Mouse (Mus musculus): ENCODE results near the gene Mmel1. TPM values are rescaled to one million over a fixed set of nuclear protein-coding genes. Genes with fewer than 3 reads are reported as not detected.

The Mmel1 gene
- total RNA-seq, 4 experiments from 2014 or later: 0.31 to 4.6 (median 1.5) TPM

DNA sequence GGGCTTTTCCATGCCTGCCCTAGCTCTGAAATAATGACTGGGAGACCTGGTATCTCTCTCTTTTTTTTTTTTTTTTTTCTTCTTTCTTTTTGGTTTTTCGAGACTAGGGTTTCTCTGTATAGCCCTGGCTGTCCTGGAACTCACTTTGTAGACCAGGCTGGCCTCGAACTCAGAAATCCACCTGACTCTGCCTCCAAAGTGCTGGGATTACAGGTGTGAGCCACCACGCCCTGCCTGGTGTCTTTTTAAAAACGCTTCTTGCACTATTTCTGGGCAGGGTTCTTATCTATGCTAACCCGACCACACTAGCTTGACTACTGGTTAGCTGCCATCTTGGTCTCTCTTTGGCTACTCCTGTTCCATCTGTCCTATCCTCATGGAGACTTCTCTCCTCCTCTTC is 39.1 kb downstream of the Mmel1 start:
- no peak for DNase-seq

DNA sequence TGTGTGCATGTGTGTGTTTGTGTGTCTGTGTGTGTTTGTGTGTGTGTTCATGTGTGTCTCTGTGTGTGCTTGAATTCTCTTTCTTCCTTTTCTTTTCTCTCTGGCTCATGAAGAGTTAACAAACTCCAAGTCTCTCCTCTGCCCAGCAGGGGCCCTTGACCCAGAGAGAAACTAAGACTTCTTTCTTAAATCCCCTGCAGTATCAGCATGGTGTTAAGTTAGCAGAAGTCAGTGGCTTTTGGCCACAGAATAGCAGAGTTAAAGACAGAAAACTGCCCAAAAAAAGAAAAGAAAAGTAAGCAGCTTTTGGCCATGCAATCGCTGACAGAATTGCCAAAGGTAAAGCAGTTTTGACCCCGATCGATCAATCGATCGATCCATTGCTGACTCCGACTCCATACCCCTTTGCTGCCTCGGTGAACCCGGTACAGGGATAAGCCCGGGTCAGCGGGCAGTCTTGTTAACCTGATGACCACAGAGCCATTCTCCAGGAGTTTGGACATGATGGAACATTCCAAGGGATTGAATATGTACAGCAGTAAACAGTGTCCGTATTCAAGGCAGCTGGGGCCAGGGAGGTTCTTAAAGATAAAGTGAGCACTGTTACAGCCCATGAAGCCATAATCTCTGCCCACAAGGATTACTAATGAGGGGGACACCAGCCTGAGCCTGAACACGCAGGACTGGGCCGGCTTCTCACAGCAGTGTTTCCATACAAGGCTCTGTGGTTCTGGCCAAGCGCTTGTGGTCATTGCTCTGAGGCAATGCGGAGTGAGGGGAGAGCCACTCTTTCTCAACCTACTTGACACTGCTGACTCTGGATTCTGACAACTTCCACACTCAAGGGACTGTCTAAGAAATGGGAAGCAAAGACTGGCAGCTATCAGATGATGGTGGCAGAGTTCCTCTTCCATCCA is 41.5 kb downstream of the Mmel1 start:
- DNase-seq: no peak

DNA sequence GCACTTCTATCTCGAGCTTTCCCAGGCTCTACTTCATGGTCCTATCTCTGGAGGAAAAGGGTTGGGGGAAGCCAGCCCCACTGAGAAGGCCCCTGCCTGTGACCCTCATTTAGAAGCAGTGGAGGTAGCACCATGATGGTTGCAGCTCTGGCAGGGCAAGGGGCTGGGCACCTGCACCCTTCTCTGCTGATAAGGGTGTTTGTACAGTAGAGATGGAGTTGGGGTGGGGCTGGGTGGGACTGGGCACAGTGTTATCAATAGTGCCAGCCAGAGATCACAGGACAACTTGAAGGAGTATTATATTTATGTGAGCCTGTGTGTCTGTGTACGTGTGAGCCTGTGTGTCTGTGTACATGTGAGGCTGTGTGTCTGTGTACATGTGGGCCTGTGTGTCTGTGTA is 42.3 kb downstream of the Mmel1 start:
- no peak for DNase-seq

DNA sequence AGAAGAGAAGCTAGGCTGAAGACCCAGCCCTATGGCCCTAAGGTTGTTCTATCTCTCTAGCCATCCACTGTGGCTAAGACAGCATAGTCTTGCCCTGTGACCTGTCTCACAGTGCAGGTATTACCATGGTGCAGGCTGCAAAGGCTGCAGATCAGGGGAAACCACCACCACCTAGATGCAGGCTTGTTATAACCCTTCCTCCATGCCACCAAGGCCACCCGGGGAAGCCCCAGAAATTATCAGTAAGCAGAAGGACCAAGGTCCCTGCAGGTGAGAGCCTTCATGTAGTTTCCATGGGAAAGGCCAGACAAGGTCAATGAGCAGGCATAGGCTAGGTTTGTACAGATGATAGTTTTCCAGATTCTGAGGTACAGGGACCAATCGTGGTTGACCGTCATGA is 44.5 kb downstream of the Mmel1 start:
- no peak for DNase-seq

DNA sequence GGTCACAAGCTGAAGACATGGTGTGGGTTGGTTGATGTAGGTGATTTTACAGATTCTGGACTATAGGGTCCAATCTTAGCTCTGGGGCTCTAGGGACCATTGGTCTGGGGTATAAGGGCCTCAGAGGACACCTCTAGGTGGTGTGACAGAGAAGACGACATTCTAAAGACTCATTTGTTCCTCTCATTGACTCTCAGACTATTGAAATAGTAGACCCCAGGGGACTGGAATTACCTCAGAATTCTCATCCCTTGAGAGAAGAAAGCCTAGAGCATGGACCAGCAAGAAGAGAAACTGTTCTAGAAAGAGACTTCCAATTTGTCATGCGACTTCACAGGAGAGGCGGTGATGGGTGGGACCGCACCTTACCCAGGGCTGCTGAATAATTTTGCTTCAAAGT is 44.9 kb downstream of the Mmel1 start:
- no peak for DNase-seq

DNA sequence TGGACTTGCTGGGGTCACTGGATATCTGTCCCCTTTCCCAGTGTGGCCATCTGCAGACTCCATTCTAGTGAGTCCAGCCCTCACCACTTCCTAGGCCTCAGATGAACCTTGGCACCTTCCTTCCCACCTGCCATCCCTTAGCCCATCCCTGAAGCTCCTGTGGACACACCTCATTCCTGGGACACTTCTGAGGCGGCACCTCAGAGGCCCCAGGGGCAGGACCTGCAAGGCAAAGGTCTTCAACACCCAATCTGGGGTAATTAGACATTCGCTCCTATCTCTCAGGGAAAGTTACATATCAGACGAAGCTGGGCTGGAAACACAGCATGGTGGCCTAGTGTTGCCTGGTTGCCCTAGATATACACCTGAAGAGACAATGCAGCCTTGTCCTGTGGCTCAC is 45.3 kb downstream of the Mmel1 start:
- DNase-seq: no peak

DNA sequence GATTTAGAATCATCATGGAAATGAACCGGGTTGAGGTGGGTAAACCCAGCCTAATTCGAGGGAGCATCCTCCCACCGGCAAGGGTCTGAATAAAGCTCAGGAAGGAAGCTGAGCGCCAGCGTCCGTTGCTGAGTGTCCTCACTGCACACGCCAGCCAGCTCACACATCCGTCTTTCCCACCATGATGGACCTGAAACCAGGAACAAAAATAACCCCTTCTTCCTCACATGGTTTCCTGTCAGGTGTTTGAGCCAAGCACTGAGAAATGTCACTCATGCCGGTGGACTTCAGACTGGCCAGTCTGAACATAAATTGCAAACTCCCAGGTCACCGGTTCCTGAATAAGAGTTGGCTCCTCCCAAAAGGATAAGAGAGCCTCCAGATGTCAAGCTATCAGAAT is 45.9 kb downstream of the Mmel1 start:
- DNase-seq: no peak

DNA sequence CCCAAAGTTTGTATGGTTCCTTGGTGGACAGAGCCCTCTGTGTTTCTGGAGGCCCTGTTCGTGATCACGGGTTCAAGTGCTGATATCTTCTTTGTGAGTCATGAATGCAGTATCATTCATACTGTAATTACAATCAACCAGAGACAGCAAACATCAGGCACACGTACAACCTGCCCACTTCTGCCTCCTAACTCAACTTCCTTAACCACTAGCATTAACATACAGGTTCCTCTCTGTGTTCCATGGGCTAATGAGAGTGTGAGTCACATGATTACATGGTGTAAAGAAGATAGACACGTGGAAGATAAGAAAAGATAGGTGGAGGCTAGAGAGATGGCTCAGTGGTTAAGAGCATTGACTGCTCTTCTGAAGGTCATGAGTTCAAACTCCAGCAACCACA is 47.3 kb downstream of the Mmel1 start:
- no peak for DNase-seq

DNA sequence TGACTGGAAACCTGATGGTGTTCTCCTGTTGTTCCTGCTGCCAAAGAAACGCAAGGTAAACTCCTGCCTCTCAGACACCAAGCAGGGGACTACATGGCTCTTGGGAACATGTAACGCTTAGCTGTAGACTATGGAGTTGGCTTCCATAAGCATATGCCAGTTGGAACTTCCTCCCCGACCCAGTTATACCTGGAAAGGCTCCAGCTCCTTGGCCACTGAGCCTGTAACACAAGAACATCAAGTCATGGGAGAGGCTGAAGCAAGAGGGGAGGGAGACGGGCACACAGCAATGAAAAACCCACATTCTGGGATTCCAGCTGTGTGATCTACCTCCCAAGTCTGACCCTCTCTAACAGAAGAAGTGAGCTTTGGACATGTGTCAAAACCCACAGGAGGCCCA is 52.9 kb downstream of the Mmel1 start:
- DNase-seq: no peak

DNA sequence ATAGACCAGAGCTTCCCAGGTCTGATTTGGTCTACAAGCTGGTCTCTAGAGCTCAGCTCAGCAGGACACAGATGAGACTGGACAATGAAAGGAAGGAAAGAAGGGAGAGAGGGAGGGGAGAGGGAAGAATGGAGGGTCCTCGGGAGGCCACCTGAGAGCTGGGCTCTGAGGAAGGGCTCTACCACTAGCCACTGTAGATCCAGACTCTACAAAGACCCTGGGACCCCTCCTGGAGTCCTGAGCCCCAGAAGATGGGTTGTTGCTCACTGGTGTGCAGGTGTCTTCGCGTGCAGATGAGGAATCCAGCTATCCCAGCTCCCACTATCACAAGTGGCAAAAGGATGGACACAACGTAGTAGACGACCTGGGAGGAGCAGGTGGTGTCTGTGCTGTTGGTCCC is 53.5 kb downstream of the Mmel1 start:
- DNase-seq: no peak

DNA sequence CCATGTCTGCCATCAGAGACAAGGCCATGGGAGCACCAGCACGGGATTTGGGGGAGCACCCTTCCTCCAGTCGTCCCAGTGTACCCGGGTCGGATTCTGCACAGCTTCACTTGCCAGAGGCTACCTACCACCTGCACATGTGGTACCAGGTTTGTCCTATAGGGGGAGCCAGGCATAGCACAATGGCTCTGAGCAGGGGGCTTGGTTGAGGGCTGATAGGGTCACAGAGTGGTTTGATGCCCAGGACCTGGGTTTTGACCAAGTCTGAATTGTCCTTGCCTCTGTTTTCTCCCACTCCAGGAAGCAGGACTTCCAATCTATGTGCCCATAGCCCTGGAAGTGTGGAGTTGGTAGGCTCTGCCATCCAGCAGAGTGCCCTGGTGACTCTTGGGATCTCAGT is 56.0 kb downstream of the Mmel1 start:
- no peak for DNase-seq

DNA sequence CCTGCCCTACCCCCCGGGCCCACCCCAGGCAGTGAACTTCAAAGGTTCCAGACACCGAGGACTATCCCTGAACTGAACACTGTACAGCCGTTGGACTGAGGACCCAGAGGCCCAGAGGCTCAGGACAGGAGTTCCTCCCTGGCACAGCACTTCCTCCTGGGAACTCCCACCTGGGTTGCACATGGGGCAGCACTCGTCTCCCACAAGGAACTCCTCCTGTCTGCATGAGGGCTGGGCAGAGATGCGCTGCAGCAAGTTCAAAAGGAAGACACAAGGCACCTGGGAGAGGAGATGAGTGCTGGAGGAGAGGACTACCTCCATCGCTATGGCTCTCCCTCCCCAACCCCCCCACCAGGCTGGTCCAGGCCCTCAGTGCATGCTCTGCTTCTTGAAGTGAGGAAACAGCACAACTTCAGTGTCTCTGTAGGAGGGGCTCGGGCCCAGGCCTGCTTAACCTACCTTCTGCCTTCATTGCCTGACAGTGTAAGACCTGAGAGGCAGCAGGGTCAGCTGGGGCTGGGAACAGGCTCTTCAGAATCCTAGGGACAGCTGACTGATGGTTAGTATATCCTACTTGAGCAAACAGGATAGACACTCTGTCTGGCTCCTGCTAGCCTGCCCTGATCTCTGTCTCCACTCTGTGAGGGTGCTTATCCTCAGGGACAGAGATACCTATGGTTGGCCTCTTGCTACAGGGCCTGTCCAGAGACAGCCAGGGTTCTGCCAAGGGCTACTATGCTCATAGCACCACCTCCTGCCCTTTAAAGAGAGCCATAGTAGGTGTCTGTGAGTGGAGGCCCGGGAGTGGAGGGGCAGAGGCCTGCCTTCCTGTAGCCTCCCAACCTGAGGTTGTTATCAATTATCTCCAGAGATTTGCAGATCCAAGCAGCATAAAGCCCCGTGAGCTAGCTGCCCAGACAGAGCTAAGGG is 57.8 kb downstream of the Mmel1 start:
- DNase-seq: no peak

DNA sequence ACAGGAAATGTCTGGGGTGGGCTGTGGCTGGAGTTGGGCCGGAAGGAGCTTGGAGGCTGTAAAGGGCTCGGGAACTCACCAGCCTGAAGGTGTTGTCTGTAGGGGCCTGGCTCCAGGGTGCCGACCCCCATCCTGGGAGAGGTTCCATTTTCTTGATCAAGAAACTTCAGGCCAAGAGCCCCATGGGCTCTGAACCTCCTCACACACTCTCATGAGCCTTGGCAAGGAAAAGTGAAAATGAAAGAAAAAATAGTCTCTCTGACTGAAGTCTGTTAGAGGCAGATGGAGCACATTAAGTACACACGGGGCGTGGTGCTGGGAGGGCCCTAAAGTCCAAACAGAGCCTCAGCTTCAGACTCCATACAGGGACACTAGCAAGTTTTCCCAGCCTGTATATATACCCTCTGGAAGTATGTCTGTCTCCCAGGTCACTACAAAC is 58.5 kb downstream of the Mmel1 start:
- DNase-seq: no peak

DNA sequence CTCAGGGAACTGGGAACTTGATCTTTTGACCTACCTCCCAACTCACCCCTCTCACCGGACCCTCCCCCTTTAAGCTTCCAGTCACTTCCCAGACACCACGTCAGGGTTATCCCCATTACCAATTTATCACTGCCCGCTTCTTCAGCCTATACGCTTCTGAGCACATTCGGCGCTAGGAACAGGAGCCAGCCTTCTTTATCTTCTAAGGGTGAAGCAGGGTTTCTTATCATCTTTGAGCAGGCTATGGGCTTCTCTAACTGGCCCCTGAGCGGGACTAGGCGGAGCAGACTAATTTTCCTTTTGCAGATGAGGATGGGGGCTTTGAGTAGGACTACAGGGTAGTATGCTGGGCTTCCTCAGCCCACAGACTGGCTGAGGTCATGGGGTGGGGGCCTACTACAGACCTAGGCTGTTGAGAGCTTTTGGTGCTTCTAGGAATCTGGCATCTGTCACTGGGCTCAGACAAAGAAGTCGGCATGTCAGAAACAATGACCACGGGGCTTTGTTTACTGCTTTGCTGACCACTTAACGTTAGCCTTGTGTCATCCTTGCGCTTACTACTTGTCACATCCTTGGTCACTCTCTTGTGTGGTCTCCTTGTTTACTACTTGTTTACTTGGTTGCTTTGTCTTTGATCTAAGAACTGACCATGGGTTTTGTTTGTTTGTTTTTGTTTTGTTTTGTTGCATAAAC is 59.2 kb downstream of the Mmel1 start, which contains the start of gene Tnfrsf14:
TSS of gene Tnfrsf14 (minus strand) at position 169 of the 693 bp plus-strand sequence.
- no peak for DNase-seq

DNA sequence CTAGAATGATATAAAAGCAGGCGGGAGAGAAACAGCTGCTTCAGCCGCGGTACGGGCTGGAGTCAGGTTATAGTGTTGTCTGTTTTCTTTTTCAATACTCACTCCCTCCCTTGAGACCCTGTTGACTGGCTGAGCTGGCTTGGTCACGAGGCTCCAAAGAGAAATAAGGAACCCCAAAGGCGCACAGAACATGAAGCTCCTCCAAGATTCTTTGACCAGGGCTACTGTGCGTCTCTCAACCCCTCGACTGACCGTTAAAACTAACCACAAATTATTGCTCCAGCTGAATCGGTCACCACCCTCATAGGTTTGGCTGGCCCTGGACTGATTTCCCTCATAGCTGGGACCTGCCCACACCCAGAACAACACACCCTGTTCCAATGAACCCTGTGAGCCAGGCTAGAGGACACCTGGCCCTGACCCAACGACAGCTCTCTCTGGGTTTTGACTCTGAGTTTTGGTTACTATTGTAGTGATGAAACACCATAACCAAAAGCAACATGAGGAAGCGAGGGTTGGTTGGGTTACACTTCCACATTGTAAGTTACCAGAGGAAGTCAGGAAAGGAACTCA is 59.8 kb downstream of the Mmel1 start:
- no peak for DNase-seq

DNA sequence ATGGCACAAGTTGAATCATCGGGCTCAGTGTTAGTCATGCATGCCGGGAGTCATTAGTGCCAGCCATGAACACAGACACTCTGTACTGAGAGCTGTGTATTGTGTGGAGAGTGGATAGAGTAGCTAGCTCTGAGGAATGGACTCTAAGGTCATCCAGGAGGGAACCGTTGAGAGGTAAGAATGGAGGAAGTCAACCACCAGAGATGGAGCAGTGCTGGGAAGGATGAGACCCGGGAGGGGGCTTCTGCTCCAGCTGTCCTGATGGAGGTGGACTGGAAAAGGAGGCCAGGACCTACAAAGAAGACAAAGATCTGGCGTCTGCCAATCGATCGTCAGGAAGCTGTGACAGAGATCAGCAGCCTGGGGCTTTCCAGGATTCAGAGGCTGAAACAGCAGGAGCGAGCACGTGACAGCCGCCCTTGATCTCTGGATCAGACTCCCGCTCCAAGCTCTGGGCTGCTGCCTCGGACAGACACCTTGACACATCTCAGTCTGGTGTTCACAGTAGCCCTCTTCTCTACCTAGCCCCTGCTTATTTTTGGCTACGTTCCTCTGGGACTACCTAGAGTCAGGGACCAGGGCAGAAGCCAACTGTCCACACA is 64.0 kb downstream of the Mmel1 start:
- DNase-seq: no peak

DNA sequence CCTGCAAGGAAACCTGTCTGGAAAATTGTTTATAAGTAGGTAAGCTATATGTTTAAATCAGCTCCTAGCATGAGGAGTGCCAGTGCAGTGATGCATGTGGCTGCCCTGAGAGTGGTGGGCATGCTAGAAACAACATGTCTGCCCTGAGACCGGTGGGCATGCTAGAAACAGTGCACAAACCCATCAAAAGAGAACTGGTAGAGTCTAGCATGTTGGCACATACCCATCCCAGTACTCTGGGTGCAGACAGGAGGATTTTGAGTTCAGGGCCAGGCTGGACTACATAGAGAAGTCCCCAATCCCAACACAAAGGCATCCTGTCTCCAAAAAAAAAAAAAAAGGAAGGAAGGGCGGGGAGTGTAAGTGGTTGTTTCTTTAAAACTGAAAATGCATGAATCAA is 65.4 kb downstream of the Mmel1 start:
- no peak for DNase-seq

DNA sequence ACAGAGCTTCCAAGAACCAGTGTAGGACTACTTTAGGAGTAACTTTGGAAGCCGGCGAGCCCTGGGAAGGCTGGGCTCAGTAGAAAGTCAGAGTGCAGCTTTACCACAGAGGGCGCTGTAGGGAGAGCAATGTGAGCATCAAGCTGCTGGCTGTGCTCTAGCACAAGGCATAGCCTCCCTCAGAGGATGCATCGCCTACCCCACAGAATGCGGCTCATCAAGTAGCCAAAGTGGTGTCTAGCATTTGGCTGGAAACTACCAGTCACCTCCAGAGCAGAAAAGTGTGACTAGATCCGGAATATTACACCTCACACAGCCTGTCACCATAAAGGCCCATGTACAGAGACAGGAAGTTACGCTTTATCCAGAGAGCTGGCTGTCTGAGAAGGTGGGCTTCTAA is 66.4 kb downstream of the Mmel1 start:
- no peak for DNase-seq

DNA sequence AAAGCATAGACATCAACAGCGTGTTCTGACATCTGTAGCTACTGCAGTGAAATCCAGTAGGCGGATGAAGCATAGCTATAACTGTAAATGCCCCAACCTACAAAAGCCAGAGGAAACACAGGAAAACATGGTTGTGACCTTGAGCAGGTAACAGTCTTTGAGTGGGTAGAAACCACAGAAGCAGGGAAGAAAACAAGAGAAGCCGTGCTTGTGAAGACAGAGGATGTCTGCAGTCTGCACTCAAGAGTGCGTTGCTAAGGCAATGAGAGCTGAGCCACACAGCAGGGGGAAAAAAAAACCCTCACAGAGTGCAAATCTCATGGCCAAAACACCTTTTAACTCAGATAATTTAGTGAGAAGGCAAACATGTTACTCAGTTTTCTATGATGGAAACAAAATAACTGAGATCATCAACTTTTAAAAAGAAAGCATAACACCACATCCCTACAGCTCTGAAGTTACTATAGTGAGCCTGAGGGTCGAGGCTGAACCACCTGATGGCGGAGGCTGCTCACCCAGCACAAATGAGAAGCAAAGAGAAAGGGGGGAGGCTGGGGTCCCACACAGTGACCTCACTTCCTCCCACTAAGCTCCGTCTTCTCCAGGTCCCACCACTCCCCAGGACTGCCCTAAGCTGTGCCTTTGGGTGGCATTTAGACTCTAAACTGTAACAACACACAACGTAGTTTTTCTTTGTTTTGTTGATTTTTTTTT is 67.3 kb downstream of the Mmel1 start:
- DNase-seq: no peak

DNA sequence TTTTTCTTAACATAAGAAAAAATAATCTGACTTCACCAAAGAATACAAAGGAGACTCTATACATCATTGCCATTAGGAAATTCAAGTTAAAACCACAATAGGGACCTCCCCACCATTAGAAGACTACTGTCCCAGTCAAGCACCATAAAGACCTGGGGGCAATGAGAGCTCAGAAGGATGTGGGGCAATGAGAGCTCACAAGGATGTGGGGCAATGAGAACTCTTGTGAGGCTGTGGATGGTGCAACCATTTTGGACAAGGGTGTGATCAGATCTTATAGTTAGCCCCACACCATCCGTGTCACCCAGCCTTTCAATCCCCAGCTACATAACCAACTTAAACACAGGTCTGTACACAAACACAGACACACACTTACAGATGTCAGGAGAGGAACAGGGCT is 68.4 kb downstream of the Mmel1 start:
- DNase-seq: no peak

DNA sequence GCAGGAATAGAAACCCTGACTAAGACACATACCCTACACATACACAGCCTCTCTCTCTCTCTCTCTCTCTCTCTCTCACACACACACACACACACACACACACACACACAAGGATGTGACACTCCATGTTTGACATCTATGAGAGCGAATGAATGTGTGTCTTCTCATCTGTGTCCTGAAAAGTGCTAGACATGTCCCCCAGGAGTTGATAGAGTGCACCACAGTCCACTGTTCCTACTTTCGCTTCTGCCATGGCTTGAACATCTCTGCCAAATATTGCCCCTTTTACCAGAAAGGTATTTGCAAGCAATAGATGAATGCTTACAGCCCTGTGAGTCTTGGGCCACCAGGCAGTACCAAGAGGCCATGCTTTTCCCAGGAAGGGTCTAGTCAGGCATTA is 70.8 kb downstream of the Mmel1 start:
- no peak for DNase-seq
